Mouse (Mus musculus) right cerebral cortex, postnatal 4 days (tissue): ENCODE measurements at regions not wholly inside any gene's neighbourhood (a gene's known extent, or its start where the extent isn't known, plus 50 kb on each side); places are given as distances from the start of the nearest gene placed in this dataset.

ENCODE experiments used
- DNase-seq: peaks from one replicate; pipeline ENCODE4 v3.0.0-alpha.2; 2022

DNA sequence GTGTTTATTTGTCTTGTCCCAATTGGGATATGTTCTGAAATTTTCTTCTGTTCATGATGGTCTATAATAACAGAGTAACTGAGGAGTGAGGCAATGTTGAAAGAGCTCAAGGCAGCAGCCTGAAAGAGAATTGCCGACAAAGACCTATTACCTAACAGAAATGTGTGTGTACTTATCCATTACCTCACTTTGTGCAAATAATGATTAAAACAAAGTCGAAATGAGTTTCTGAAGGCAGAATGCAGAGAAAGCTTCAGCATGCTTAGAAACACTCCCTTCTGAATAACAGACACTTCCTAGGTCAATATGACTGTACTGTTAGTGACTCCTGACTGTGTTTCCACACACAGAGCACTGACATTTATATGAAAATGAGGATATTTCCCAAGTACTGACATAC lies 63.0 kb downstream of the Kbtbd8 start:
- no peak for DNase-seq

DNA sequence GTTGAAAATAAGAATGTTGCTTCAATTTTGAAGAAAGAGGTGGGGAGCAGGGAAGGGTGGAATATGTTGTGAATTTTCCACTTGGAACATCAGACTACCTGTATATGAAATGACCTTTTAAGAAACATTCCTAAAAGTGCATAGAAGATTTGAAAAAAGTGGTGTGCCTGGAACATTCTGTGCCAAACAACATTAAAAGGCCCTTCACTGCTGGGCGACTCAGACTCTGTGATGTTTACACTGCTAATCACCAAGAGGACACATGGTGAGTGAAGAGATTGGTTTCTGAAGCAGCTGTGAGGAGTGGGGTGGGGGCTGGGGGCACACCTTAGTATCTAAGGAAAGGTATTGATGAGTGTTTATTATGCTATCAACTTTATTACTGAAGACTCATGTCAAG lies 65.2 kb downstream of the Kbtbd8 start:
- DNase-seq, result no peak

GRCm38 (mm10) chr6:95185074-95185931 lies 68.3 kb downstream of the Kbtbd8 start:
- no peak for DNase-seq

GRCm38 (mm10) chr6:95196631-95197030 lies 79.6 kb downstream of the Kbtbd8 start:
- DNase-seq, result no peak

GRCm38 (mm10) chr6:95198611-95199010 lies 81.6 kb downstream of the Kbtbd8 start:
- DNase-seq, result peak; percentile 34

DNA sequence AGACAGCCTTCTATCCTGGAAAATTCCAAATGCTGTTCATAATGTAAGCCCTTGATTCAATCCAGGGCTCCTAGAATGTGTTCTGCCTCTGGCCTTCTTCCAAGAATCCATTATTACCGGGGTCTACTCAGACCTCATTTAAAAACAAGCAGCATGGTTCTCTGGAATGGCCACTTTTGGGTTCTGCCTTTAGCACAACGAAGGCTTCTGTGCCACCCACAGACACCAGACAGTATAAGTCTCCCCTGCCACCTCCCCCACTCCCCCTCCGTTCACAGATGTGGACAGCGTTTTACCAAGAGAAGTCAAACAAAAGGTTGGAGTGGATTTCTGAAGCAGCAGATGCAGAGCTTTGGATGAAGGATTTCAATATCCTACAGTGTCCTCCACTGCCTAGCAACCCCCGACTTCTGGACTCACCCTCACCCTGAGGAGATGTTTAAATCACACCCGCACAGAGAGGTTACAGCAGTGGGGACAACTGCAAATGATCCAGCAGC lies 85.3 kb downstream of the Kbtbd8 start:
- no peak for DNase-seq

DNA sequence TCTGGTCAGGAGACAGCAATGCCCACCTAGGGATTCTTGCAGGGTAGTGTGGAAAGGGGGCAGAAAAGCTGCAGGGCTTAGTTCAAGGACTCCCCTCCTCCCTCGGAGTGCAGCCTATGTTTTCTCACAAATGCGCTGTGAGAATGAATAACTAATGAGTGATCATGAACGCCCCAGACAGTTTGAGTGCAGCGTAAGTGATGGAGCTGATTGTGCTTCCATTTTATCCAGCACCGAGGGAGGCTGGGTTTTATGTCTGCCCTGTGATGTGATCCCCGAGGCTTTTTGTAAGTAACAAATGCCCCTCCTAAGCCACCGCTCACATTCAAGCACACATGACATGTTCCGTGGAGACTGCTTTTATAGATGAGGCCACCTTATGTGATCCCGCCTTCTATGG lies 85.9 kb downstream of the Kbtbd8 start:
- no peak for DNase-seq

DNA sequence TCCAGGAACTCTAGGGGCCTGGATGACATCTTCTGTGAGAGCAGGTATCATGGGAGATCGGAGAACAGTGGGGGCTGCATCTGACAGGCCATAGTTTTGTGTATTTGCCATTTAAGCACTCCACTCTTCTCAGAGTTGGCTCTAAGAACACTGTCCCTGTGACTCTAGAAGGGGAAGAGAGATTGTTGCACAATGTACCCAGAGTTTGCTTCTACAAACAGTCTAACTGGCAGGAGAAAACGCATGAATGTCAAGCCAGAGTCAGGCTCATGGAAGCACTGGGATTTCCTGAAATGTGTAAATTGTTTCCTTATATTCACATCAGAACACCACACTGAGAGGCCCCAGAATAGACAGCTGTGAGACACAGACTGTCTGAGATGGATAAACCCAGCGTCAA lies 87.2 kb downstream of the Kbtbd8 start:
- DNase-seq, result no peak

- peak; percentile 82 for DNase-seq
Measured at GRCm38 (mm10) chr6:95207063-95207462, 90.0 kb downstream of the Kbtbd8 start.

GRCm38 (mm10) chr6:95217431-95217830 lies 100.4 kb downstream of the Kbtbd8 start:
- peak; percentile 23 for DNase-seq

DNA sequence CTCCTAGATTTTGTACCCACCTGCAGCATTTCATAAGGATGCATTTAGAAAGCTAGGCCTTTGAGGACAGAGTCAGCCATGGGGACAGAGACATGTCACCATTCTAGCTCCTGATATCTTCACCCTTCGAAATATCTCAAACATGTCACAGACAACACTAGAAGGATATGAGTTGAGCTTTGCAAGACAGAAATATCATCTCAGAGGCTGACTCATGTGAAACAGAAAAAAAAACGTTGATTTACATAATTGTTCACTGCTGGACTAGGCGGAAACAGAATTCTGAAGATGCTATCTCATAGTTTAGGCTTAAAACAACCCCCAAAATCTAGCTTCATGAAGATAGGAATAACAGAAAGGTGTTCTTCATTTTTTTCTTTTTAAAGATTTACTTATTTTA lies 101.8 kb downstream of the Kbtbd8 start:
- DNase-seq, result no peak

- DNase-seq, result peak; percentile 88
Measured at GRCm38 (mm10) chr6:95223537-95223936, 98.4 kb upstream of the Gm10234 start.

DNA sequence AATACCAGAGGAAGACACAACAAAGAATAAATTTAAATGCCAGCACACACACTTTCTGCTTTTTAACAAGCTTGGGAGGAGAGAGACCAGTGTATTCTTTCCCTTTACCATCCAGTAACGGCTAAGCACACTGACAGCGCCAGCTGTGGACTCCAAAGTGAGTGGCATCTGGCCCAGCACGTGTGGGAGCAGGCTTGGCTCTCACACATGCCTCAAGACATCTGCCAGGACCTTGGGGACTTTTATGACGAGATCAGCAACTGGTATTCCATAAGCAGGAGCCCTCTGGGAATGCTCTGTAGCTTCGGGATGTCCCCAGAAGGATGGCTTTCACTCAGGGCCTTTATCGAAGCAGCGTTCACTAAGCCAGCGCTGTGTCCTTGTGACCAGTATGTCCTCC lies 92.0 kb upstream of the Gm10234 start:
- no peak for DNase-seq

GRCm38 (mm10) chr6:95234712-95235111 lies 87.2 kb upstream of the Gm10234 start:
- DNase-seq, result no peak

- no peak for DNase-seq
Measured at GRCm38 (mm10) chr6:95243657-95244056, 78.3 kb upstream of the Gm10234 start.

- DNase-seq, result no peak
Measured at GRCm38 (mm10) chr6:95244911-95245310, 77.0 kb upstream of the Gm10234 start.

DNA sequence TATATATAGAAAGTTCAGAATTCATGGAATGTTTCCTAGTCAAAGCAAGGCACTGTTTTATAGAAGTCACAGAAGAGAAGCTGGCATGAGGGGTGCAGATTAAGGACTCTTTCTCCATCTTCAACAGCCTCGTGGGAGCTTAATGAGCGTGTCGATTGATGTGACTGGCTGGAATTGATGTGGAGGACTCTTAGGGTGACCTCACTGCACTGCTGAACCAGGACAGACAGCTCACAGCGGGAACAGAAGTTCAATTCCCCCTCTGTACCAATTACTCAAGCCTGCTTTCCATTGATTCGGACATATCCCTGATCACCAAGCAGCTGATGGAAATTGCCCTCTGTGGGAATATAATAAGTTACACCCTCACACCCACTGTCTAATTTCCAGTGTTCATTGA lies 65.6 kb upstream of the Gm10234 start:
- no peak for DNase-seq

- no peak for DNase-seq
Measured at GRCm38 (mm10) chr6:95261001-95261400, 60.9 kb upstream of the Gm10234 start.

DNA sequence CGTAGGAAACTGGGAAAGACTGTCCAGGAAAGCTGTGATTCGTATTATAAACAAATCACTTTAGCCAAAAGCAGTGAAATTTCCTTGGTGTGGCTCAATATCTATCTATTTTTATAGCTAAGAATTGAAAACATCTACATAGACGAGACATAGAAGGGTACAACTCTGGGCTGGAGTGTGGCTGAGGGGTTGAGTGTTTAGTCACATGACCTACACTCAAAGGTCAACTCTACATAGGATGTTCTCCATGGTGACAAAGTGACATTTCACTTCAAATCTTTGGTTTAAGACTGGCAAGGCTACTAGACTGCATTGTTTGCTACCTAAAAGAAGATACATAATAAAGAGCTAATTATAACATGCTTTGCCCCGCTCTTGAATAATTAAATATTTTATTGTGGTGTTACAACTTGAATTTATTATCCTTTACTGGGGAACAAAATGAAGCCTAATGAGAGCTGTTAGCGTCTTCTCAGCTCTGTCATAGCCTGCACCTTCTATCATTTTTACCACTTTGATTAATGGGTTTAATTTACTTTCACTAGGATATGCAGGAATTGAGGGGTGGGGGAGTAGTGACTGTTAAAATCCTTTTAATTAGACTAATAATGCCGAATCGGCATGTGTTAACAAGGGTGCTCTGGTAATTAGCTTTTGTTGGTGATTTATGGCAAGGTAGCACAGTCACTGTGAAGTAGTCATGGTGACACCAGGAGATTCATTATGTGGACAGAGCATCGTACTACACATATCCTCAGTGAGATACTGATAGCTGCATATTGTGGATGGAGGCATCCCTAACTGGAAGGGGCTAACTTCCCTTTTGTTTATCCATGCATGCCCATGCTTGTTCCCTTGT lies 57.7 kb upstream of the Gm10234 start:
- no peak for DNase-seq

GRCm38 (mm10) chr6:95269524-95269923 lies 52.4 kb upstream of the Gm10234 start:
- no peak for DNase-seq
